ENCODE assay signal across 8 mouse cellular contexts in genomic region chr11:94629884-94630198, GRCm38 (mm10). TPM values are rescaled to one million over a fixed set of nuclear protein-coding genes. Genes with fewer than 3 reads are reported as not detected.
A peak's percentile ranks its signal among the peaks of the same experiment; 100 is the strongest.
DNase-seq lines count a peak whose midpoint lies in the region; ATAC-seq and TF ChIP-seq lines count a peak whose summit lies in the region.

No protein-coding gene starts in this region.

- peak; percentile 16 for DNase-seq in heart, postnatal 0 days (ENCODE audit: low spot score)
- DNase-seq in heart, adult 9 months (ENCODE audit: low spot score in 2 of 2) = no peak
- DNase-seq in hindbrain, embryonic 14.5 days (ENCODE audit: low spot score) = no peak
- DNase-seq in right cerebral cortex, postnatal 10 days (ENCODE audit: low spot score in 2 of 2) = no peak
- no peak for DNase-seq in spleen, adult 12 weeks (ENCODE audit: low spot score)
- no peak for DNase-seq in thymus, postnatal 4 days

- H3K9ac ChIP-seq in heart, postnatal 0 days (replicated peaks; ENCODE audit: low read depth, low read length) = peak overlapping the region; percentile 80
- H3K9ac ChIP-seq in hindbrain, embryonic 14.5 days = peak overlapping the region; percentile 88
- peak overlapping the region; percentile 95 for H3K9ac ChIP-seq in midbrain, embryonic 13.5 days (replicated peaks)

- peak overlapping the region; percentile 95 for H3K4me2 ChIP-seq in heart, postnatal 0 days (ENCODE audit: low read depth, low read length)
- H3K4me2 ChIP-seq in hindbrain, embryonic 14.5 days (replicated peaks) = peak overlapping the region; percentile 93
- H3K4me2 ChIP-seq in midbrain, embryonic 13.5 days (replicated peaks) = peak overlapping the region; percentile 92

- ATAC-seq in heart, postnatal 0 days (ENCODE audit: insufficient read depth, low read depth) = peak; percentile 50
- peak; percentile 43; the same call in 1 of the 2 replicates for ATAC-seq in hindbrain, embryonic 14.5 days (ENCODE audit: low FRiP score)
- peak; percentile 81 for ATAC-seq in midbrain, embryonic 13.5 days

- peaks cover 6% of the 10 kb centered on the region for H3K4me1 ChIP-seq in heart, postnatal 0 days (ENCODE audit: control insufficient read depth, insufficient read depth)
- H3K4me1 ChIP-seq in bone marrow macrophage, adult 2 months (ENCODE audit: control insufficient read depth, insufficient read depth, low read length) = peaks cover 11% of the 10 kb centered on the region
- peaks cover 13% of the 10 kb centered on the region for H3K4me1 ChIP-seq in hindbrain, embryonic 14.5 days (replicated peaks; ENCODE audit: control insufficient read depth, insufficient read depth, low read length)
- peaks cover 16% of the 10 kb centered on the region for H3K4me1 ChIP-seq in midbrain, embryonic 13.5 days (replicated peaks)

- TF ChIP-seq CTCF in heart, postnatal 0 days (IDR thresholded peaks at IDR 0.05; ENCODE audit: low read depth) = no peak
- no peak for TF ChIP-seq CTCF in bone marrow macrophage, adult 2 months (IDR thresholded peaks at IDR 0.05; ENCODE audit: low read depth, low read length)

- WGBS in heart, postnatal 0 days = 0% methylated on average over 25 of the region's 28 CpGs
- WGBS in hindbrain, embryonic 14.5 days = under 1% methylated on average over 28 of the region's 28 CpGs
- 0% methylated on average over 27 of the region's 28 CpGs for WGBS in midbrain, embryonic 13.5 days

- TF ChIP-seq EP300 in heart, postnatal 0 days (IDR thresholded peaks at IDR 0.05; ENCODE audit: low read depth) = no peak

- peak overlapping the region; percentile 66 for H3K27ac ChIP-seq in heart, postnatal 0 days (ENCODE audit: low read depth)
- H3K27ac ChIP-seq in bone marrow macrophage, adult 2 months (ENCODE audit: insufficient read depth, low read depth, low read length) = peak overlapping the region; percentile 43
- peak overlapping the region; percentile 75 for H3K27ac ChIP-seq in hindbrain, embryonic 14.5 days
- peak overlapping the region; percentile 72 for H3K27ac ChIP-seq in midbrain, embryonic 13.5 days

- peaks cover 30% of the 10 kb centered on the region for H3K36me3 ChIP-seq in heart, postnatal 0 days (replicated peaks; ENCODE audit: control insufficient read depth, insufficient read depth, low read length)
- peaks cover 32% of the 10 kb centered on the region for H3K36me3 ChIP-seq in hindbrain, embryonic 14.5 days (replicated peaks; ENCODE audit: control insufficient read depth, insufficient read depth)
- peaks cover 30% of the 10 kb centered on the region for H3K36me3 ChIP-seq in midbrain, embryonic 13.5 days

- H3K9me3 ChIP-seq in heart, postnatal 0 days (replicated peaks; ENCODE audit: control insufficient read depth, low read length) = no peaks in the 10 kb centered on the region
- H3K9me3 ChIP-seq in hindbrain, embryonic 14.5 days (ENCODE audit: control insufficient read depth, low read length) = no peaks in the 10 kb centered on the region
- no peaks in the 10 kb centered on the region for H3K9me3 ChIP-seq in midbrain, embryonic 13.5 days

- TF ChIP-seq POLR2A in bone marrow macrophage, adult 2 months (IDR thresholded peaks at IDR 0.05; ENCODE audit: borderline replicate concordance, low read depth, low read length) = no peak

- peak overlapping the region; percentile 86 for H3K4me3 ChIP-seq in heart, postnatal 0 days (ENCODE audit: low read depth, low read length)
- peak overlapping the region; percentile 86 for H3K4me3 ChIP-seq in bone marrow macrophage, adult 2 months (ENCODE audit: insufficient read depth, low read length)
- peak overlapping the region; percentile 87 for H3K4me3 ChIP-seq in hindbrain, embryonic 14.5 days (replicated peaks; ENCODE audit: low read length)
- H3K4me3 ChIP-seq in midbrain, embryonic 13.5 days (replicated peaks) = peak overlapping the region; percentile 98

- no peaks in the 10 kb centered on the region for H3K27me3 ChIP-seq in heart, postnatal 0 days (ENCODE audit: control insufficient read depth, insufficient read depth, low read length)
- no peaks in the 10 kb centered on the region for H3K27me3 ChIP-seq in hindbrain, embryonic 14.5 days (ENCODE audit: control insufficient read depth, insufficient read depth, low read length)
- no peaks in the 10 kb centered on the region for H3K27me3 ChIP-seq in midbrain, embryonic 13.5 days

RNA-seq across cellular contexts. Expression of gene Lrrc59, which starts 0.3 kb away (rescaled TPM):
- total RNA-seq in heart, postnatal 0 days (2014; rRNA removed; ENCODE audit: low replicate concordance) = 71.9 and 73.3 TPM in 2 replicates
- 62.2 and 67.0 TPM in 2 replicates for polyA plus RNA-seq in heart, postnatal 0 days (2015; fragmentation: Nextera tagmentation; extraction: Ambion mirVana)
- 48.9 and 57.6 TPM in 2 replicates for polyA plus RNA-seq in bone marrow macrophage, adult 2 months (2012; ENCODE audit: insufficient read depth, insufficient read length, missing spikeins)
- 132 and 139 TPM in 2 replicates for polyA plus RNA-seq in hindbrain, embryonic 14.5 days (2014; fragmentation: Nextera tagmentation; extraction: Ambion mirVana)
- polyA plus RNA-seq in midbrain, embryonic 13.5 days (2015; fragmentation: Nextera tagmentation; extraction: Ambion mirVana) = 167 and 168 TPM in 2 replicates

RNA-seq across cellular contexts. Expression of gene Mrpl27, which starts 23.7 kb away (rescaled TPM):
- total RNA-seq in heart, postnatal 0 days (2014; rRNA removed; ENCODE audit: low replicate concordance) = 45.2 and 63.8 TPM in 2 replicates
- polyA plus RNA-seq in heart, postnatal 0 days (2015; fragmentation: Nextera tagmentation; extraction: Ambion mirVana) = 167 and 170 TPM in 2 replicates
- polyA plus RNA-seq in bone marrow macrophage, adult 2 months (2012; ENCODE audit: insufficient read depth, insufficient read length, missing spikeins) = 65.1 and 74.4 TPM in 2 replicates
- polyA plus RNA-seq in hindbrain, embryonic 14.5 days (2014; fragmentation: Nextera tagmentation; extraction: Ambion mirVana) = 118 and 140 TPM in 2 replicates
- polyA plus RNA-seq in midbrain, embryonic 13.5 days (2015; fragmentation: Nextera tagmentation; extraction: Ambion mirVana) = 139 and 150 TPM in 2 replicates

RNA-seq across cellular contexts. Expression of gene Eme1, which starts 23.9 kb away (rescaled TPM):
- 5.9 and 7.6 TPM in 2 replicates for total RNA-seq in heart, postnatal 0 days (2014; rRNA removed; ENCODE audit: low replicate concordance)
- polyA plus RNA-seq in heart, postnatal 0 days (2015; fragmentation: Nextera tagmentation; extraction: Ambion mirVana) = 2.4 and 3.4 TPM in 2 replicates
- 4.1 and 7.5 TPM in 2 replicates for polyA plus RNA-seq in bone marrow macrophage, adult 2 months (2012; ENCODE audit: insufficient read depth, insufficient read length, missing spikeins)
- polyA plus RNA-seq in hindbrain, embryonic 14.5 days (2014; fragmentation: Nextera tagmentation; extraction: Ambion mirVana) = 3.1 and 4.2 TPM in 2 replicates
- polyA plus RNA-seq in midbrain, embryonic 13.5 days (2015; fragmentation: Nextera tagmentation; extraction: Ambion mirVana) = 11.6 and 13.6 TPM in 2 replicates

RNA-seq across cellular contexts. Expression of gene Acsf2, which starts 28.2 kb away (rescaled TPM):
- total RNA-seq in heart, postnatal 0 days (2014; rRNA removed; ENCODE audit: low replicate concordance) = 6.6 and 8.9 TPM in 2 replicates
- 2.6 and 2.7 TPM in 2 replicates for polyA plus RNA-seq in heart, postnatal 0 days (2015; fragmentation: Nextera tagmentation; extraction: Ambion mirVana)
- 9.5 and 10.2 TPM in 2 replicates for polyA plus RNA-seq in bone marrow macrophage, adult 2 months (2012; ENCODE audit: insufficient read depth, insufficient read length, missing spikeins)
- 2.1 and 2.5 TPM in 2 replicates for polyA plus RNA-seq in hindbrain, embryonic 14.5 days (2014; fragmentation: Nextera tagmentation; extraction: Ambion mirVana)
- polyA plus RNA-seq in midbrain, embryonic 13.5 days (2015; fragmentation: Nextera tagmentation; extraction: Ambion mirVana) = 1.7 TPM in 2 replicates

RNA-seq across cellular contexts. Expression of gene Xylt2, which starts 47.5 kb away (rescaled TPM):
- total RNA-seq in heart, postnatal 0 days (2014; rRNA removed; ENCODE audit: low replicate concordance) = 23.3 and 25.4 TPM in 2 replicates
- polyA plus RNA-seq in heart, postnatal 0 days (2015; fragmentation: Nextera tagmentation; extraction: Ambion mirVana) = 7.0 and 7.5 TPM in 2 replicates
- polyA plus RNA-seq in bone marrow macrophage, adult 2 months (2012; ENCODE audit: insufficient read depth, insufficient read length, missing spikeins) = 186 and 188 TPM in 2 replicates
- 13.2 and 14.8 TPM in 2 replicates for polyA plus RNA-seq in hindbrain, embryonic 14.5 days (2014; fragmentation: Nextera tagmentation; extraction: Ambion mirVana)
- polyA plus RNA-seq in midbrain, embryonic 13.5 days (2015; fragmentation: Nextera tagmentation; extraction: Ambion mirVana) = 8.3 and 11.3 TPM in 2 replicates
